Mouse (Mus musculus) forebrain, embryonic 16.5 days (tissue): ENCODE measurements around the gene Fgb. TPM values are rescaled to one million over a fixed set of nuclear protein-coding genes. Genes with fewer than 3 reads are reported as not detected.

ENCODE experiments used
- ATAC-seq: fragments of 200-750 bp; cut with Nextera tagmentation; 2 replicates; pipeline ENCODE4 v1.8.0; 2017; ENCODE audit warnings: mild to moderate bottlenecking, moderate library complexity
- H3K27ac ChIP-seq: fragments of 300-500 bp; sonication (generic); 2 replicates; pipeline ENCODE4 v1.5.1; 2014; ENCODE audit warnings: low read length, control low read depth
- H3K27me3 ChIP-seq: fragments of 300-500 bp; sonication (generic); replicated peaks from 2 replicates; pipeline ENCODE4 v1.6.1; 2014; ENCODE audit warnings: low read length; ENCODE audit not compliant: control insufficient read depth, insufficient read depth
- H3K36me3 ChIP-seq: fragments of 300-500 bp; sonication (generic); 2 replicates; pipeline ENCODE4 v1.6.1; 2014; ENCODE audit not compliant: control insufficient read depth, insufficient read depth
- H3K4me1 ChIP-seq: fragments of 300-500 bp; sonication (generic); replicated peaks from 2 replicates; pipeline ENCODE4 v1.6.1; 2014; ENCODE audit warnings: low read length; ENCODE audit not compliant: control insufficient read depth, insufficient read depth
- H3K4me2 ChIP-seq: fragments of 300-500 bp; sonication (generic); 2 replicates; pipeline ENCODE4 v1.6.1; 2014; ENCODE audit warnings: mild to moderate bottlenecking, low read length, control low read depth
- H3K4me3 ChIP-seq: fragments of 300-500 bp; sonication (generic); replicated peaks from 2 replicates; pipeline ENCODE4 v1.5.1; 2014; ENCODE audit warnings: mild to moderate bottlenecking, low read length, control low read depth
- H3K9ac ChIP-seq: fragments of 300-500 bp; sonication (generic); replicated peaks from 2 replicates; pipeline ENCODE4 v1.6.1; 2014; ENCODE audit warnings: low read depth, low read length, control low read depth
- H3K9me3 ChIP-seq: fragments of 300-500 bp; sonication (generic); 2 replicates; pipeline ENCODE4 v1.6.1; 2016; ENCODE audit warnings: low read length; ENCODE audit not compliant: control insufficient read depth
- WGBS: fragments of 180-500 bp; shearing (Covaris S2); extraction: QIAGEN DNeasy Blood & Tissue Kit; methylation state at CpG from one replicate; pipeline ENCODE4 v1.1.7; 2014; 5-methylcytosine and 5-hydroxymethylcytosine counted together
- polyA plus RNA-seq: library from polyadenylated mRNA; unstranded; fragments of >200 nt; fragmentation: Nextera tagmentation; extraction: Ambion mirVana; gene quantifications from 2 replicates; pipeline ENCODE4 v1.2.1, GENCODE M21; 2015

Fgb gene
- 0.09 TPM in 1 of 2 replicates, not detected in the other for polyA plus RNA-seq

DNA sequence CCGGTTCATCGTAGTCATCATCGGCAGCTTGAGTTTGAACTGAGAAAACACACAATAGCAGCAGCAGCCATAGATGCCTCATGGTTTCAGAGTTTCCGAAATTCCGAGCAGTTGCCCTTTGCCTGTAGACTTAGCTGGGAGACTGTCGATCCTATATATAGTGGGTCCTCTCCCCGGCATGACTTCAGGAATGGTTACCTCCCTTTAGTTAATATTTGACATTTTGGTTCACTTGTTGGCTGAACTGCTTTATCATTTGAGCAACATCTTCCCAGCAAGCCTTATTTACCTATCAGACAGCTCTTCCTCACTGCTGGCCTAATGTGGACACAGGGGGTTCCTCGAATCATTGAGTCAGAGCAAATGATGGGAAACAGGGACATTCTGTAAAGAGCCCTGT is at the start of gene Fgb:
Fgb (minus strand) TSS at position 184 of the 400 bp plus-strand sequence.
- WGBS, result 91% methylated on average over 8 of the region's 8 CpGs
- no peak for ATAC-seq
- no peaks in the 10 kb centered on the region for H3K9me3 ChIP-seq

DNA sequence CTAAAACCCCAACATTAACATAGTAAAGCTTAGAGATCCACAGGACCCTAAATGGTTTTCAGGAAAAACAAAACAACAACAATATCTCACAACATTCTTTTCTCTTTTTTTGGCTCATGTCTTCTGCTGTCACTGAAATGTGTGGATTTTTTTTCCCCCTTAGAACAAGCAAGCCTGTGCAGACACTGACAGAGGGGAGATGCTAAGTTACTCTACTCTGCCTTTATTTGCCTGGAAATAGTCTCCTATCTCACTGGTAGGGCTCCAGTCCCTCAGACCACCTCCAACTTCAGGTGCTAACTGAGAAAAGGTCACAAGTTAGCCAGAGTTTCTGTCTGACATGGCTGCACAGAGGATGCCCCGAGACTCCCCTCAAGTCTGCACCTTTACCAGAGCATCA is 49.5 kb upstream of the Fgb start:
- 68% methylated on average over 1 of the region's 1 CpGs for WGBS
- H3K4me2 ChIP-seq, result peak overlapping the region; percentile 44
- H3K36me3 ChIP-seq, result no peaks in the 10 kb centered on the region
- H3K27ac ChIP-seq, result peak overlapping the region; percentile 82
- peaks cover 21% of the 10 kb centered on the region for H3K4me1 ChIP-seq
- peak overlapping the region; percentile 52 for H3K9ac ChIP-seq
- no peaks in the 10 kb centered on the region for H3K9me3 ChIP-seq
- H3K27me3 ChIP-seq, result peaks cover 5% of the 10 kb centered on the region; the same call in 1 of the 2 replicates
- H3K4me3 ChIP-seq, result peak overlapping the region; percentile 13; the same call in 1 of the 2 replicates
- peak; percentile 55 for ATAC-seq

More for the DNA sequence above, at the start of gene Fgb:
- Histone ChIP-seq H3K4me2 (no peak within 1 kb of the TSS), H3K4me1 (no peaks in the 10 kb centered on the region), H3K9ac (no peak within 1 kb of the TSS), H3K4me3 (no peak within 1 kb of the TSS), H3K36me3 (no peaks in the 10 kb centered on the region), H3K27ac (no peak within 1 kb of the TSS), H3K27me3 (no peaks in the 10 kb centered on the region)

DNA sequence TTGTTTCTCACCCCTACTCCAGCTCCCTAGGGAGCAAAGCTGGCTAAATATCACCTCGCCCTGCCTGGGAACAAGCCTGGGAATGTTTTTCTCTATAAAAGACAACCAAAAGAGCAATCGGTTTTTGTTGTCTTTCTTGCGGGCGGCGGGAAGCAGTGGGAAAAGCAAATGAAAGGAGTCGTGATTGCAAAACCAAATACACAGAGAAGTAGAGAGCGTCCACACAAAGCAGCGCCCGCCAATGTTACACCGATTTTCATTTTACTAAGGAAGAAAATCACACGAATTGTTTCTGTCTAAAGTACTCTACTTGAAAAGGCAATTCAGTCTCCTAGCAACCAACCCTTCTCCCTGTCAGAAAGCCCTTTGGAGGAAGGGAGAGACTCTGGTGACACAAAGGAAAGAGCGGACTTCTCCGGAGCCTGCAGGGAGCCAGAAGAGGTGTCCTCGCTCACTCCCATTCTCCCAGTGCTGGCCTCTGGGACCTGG is 48.9 kb upstream of the Fgb start:
- Histone ChIP-seq H3K9me3 (no peaks in the 10 kb centered on the region), H3K9ac (peak overlapping the region; percentile 52), H3K27me3 (peaks cover 5% of the 10 kb centered on the region; the same call in 1 of the 2 replicates), H3K4me3 (peak overlapping the region; percentile 13), H3K36me3 (no peaks in the 10 kb centered on the region), H3K4me1 (peaks cover 21% of the 10 kb centered on the region), H3K27ac (peak overlapping the region; percentile 82), H3K4me2 (peak overlapping the region; percentile 44)
- under 1% methylated on average over 14 of the region's 14 CpGs for WGBS
- peak; percentile 91 for ATAC-seq

DNA sequence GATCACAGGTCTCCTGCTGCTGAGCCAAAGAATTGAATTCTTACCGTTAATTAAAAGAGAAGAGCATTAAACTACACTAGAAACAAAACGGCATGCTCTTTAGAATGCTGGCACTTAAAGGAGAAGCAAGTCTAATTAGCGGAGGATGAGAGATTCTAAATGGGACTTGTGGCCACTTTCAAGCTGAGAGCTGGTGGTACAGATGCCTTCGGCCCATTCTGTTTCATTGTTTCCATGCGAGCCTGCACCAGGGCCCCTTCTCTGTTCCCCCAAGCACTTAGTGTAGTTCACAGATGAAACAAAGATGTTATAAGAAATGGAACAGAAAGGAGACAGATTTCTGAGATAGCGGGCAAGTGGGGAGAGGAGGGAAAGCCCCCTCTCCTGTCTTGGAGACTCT is 47.9 kb upstream of the Fgb start:
- no peaks in the 10 kb centered on the region for H3K36me3 ChIP-seq
- H3K4me1 ChIP-seq, result peaks cover 21% of the 10 kb centered on the region
- H3K27me3 ChIP-seq, result peaks cover 5% of the 10 kb centered on the region; the same call in 1 of the 2 replicates
- no peak overlapping the region for H3K9ac ChIP-seq
- H3K9me3 ChIP-seq, result no peaks in the 10 kb centered on the region
- peak overlapping the region; percentile 37; the same call in 1 of the 2 replicates for H3K27ac ChIP-seq
- H3K4me3 ChIP-seq, result no peak overlapping the region
- ATAC-seq, result no peak
- WGBS, result 8% methylated on average over 6 of the region's 6 CpGs
- H3K4me2 ChIP-seq, result no peak overlapping the region

DNA sequence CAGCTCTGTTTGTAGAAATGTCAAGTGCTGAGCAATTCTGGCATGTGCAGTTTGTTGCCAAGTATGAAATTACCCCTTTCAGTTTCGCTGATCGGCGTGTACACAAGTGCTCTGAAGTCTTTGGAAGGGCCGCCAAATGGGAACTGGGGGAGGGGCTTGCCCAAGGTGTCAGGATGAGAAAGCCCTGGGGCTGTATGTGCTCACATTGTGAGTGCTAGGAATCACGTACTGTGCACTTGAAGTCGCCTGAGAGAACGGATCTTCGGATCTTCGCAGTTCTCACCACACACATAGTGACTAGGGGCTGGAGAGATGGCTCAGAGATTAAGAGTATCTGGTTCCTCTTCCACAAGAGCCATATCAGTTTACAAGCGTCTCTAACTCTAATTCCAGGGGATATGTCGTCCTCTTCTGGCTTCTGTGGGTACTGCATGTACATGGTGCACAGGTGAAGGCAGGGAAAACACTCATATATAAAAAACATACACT is 30.9 kb upstream of the Fgb start:
- no peak overlapping the region for H3K27ac ChIP-seq
- 3% methylated on average over 11 of the region's 11 CpGs for WGBS
- no peaks in the 10 kb centered on the region for H3K27me3 ChIP-seq
- ATAC-seq, result peak; percentile 75
- peak overlapping the region; percentile 42 for H3K4me2 ChIP-seq
- peaks cover 11% of the 10 kb centered on the region for H3K4me1 ChIP-seq
- no peaks in the 10 kb centered on the region for H3K36me3 ChIP-seq
- no peak overlapping the region for H3K9ac ChIP-seq
- H3K9me3 ChIP-seq, result no peaks in the 10 kb centered on the region
- H3K4me3 ChIP-seq, result peak overlapping the region; percentile 19; the same call in 1 of the 2 replicates

DNA sequence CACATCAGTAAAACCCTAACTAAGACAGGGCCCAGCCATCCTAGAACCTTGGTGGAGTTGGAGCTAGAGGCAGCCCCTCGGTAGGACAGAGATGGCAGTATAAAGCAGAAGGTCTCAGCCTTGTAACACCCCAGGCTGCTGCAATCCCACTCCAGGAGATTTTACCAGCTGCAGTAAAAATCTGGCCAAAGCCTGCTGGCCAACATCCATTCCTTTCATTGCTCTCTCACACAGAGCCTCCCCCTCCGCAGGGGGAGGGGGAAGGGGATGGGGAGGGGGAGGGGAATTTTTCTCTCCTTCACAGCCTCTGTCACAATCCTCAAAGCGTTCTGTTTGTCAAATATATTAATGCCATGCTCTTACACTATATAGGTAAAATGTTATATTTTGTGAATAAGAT is 26.9 kb upstream of the Fgb start:
- WGBS, result 23% methylated on average over 2 of the region's 3 CpGs
- no peaks in the 10 kb centered on the region for H3K9me3 ChIP-seq
- H3K9ac ChIP-seq, result no peak overlapping the region
- ATAC-seq, result peak; percentile 52
- peaks cover 11% of the 10 kb centered on the region for H3K4me1 ChIP-seq
- no peak overlapping the region for H3K27ac ChIP-seq
- H3K36me3 ChIP-seq, result peaks cover 10% of the 10 kb centered on the region
- H3K4me3 ChIP-seq, result no peak overlapping the region
- no peak overlapping the region for H3K4me2 ChIP-seq
- H3K27me3 ChIP-seq, result no peaks in the 10 kb centered on the region

DNA sequence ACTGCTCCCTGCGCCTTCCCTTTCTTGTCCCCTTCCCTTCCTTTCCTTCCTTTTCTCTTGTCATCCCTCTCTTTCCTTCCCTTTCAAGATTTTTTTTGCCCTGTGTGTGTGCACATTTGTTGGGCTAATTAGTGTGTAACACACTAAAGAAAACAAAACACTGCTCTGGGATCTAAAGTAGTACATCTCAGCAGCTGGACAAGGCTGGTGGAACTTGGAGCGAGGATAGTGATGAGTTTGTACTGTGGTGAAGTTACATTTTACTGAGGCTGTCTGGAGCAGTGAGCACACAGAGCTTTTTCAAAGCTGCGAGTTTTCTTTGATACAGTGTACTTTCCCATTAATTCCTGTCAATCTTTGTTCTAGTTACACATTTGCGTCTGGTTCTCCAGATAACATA is 20.6 kb upstream of the Fgb start:
- H3K36me3 ChIP-seq, result peaks cover 49% of the 10 kb centered on the region
- H3K9me3 ChIP-seq, result no peaks in the 10 kb centered on the region
- H3K4me1 ChIP-seq, result no peaks in the 10 kb centered on the region
- H3K4me3 ChIP-seq, result no peak overlapping the region
- WGBS, result 84% methylated on average over 4 of the region's 4 CpGs
- H3K4me2 ChIP-seq, result no peak overlapping the region
- no peak overlapping the region for H3K9ac ChIP-seq
- H3K27ac ChIP-seq, result no peak overlapping the region
- no peak for ATAC-seq
- no peaks in the 10 kb centered on the region for H3K27me3 ChIP-seq

DNA sequence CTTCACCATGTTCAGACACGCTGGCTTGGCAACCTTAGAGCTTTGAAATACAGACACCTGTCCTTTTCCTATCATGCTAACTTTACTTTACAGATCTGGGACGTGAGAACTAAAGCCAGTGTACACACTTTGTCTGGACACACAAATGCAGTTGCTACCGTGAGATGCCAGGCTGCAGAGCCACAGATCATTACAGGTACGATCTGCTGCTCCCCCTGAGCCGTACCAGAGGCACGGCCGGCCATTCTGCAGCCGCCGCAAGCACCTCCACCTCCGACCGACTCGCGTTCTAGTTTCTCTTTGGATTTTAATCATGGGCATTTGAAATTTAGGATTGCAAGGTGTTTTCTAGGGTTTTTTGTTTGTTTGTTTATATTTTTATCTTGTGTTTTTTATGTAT is 19.2 kb upstream of the Fgb start:
- 95% methylated on average over 13 of the region's 13 CpGs for WGBS
- Histone ChIP-seq H3K36me3 (peaks cover 49% of the 10 kb centered on the region), H3K27me3 (no peaks in the 10 kb centered on the region), H3K4me1 (no peaks in the 10 kb centered on the region), H3K9me3 (no peaks in the 10 kb centered on the region), H3K4me2 (no peak overlapping the region), H3K27ac (no peak overlapping the region), H3K9ac (no peak overlapping the region), H3K4me3 (no peak overlapping the region)
- no peak for ATAC-seq

DNA sequence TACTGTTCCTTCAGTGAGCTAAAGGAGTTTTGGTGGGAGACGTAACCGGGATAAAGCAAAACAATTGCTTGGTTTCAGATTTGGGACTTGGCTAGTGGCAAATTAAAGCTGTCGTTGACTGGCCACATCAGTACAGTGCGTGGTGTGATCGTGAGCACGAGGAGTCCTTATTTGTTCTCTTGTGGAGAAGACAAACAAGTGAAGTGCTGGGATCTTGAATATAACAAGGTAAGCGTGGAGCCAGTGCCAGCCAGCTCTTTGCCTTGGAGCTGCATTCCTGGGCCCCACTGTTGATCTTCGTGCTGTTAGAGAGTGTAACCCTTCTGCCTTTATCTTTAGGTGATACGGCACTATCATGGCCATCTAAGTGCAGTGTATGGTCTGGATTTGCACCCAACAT is 18.3 kb upstream of the Fgb start:
- Histone ChIP-seq H3K27me3 (no peaks in the 10 kb centered on the region), H3K27ac (no peak overlapping the region), H3K4me2 (no peak overlapping the region), H3K9ac (no peak overlapping the region), H3K4me3 (no peak overlapping the region), H3K9me3 (no peaks in the 10 kb centered on the region), H3K4me1 (no peaks in the 10 kb centered on the region), H3K36me3 (peaks cover 51% of the 10 kb centered on the region)
- 93% methylated on average over 9 of the region's 9 CpGs for WGBS
- ATAC-seq, result no peak

DNA sequence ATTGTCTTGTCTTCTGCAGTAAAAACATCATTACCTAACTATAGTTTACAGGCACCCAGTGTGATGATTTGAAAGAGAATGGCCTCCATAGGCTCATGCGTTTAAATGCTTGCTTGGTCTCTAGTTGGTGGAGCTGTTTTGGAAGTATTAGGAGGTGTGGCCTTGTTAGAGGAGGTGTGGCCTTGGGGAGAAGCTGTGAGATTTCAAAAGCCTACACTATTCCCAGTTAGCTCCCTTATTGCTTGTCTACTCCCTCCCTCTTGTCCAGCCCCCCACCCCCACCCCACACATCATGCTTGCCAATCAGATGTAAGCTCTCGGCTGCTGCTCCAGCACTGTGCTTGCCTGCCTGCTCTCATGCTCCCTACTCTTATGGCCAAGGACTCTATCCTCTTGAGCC is 7.4 kb upstream of the Fgb start:
- peaks cover 21% of the 10 kb centered on the region for H3K36me3 ChIP-seq

More for the DNA sequence above, 7.4 kb upstream of the Fgb start:
- Histone ChIP-seq H3K27ac (no peak overlapping the region), H3K9me3 (no peaks in the 10 kb centered on the region), H3K4me2 (no peak overlapping the region), H3K4me1 (peaks cover 9% of the 10 kb centered on the region), H3K9ac (no peak overlapping the region), H3K27me3 (no peaks in the 10 kb centered on the region), H3K4me3 (no peak overlapping the region)
- WGBS, result 92% methylated on average over 2 of the region's 2 CpGs
- no peak for ATAC-seq
